Mouse (Mus musculus) hindlimb bud, embryonic 11.5 days (tissue): ENCODE results near the gene Fau.

ENCODE experiments used
- DNase-seq: peaks from one replicate; pipeline ENCODE4 v3.0.0-alpha.2; 2012; ENCODE audit warnings: low read depth, low spot score; ENCODE audit errors: extremely low spot score

Fau gene

DNA sequence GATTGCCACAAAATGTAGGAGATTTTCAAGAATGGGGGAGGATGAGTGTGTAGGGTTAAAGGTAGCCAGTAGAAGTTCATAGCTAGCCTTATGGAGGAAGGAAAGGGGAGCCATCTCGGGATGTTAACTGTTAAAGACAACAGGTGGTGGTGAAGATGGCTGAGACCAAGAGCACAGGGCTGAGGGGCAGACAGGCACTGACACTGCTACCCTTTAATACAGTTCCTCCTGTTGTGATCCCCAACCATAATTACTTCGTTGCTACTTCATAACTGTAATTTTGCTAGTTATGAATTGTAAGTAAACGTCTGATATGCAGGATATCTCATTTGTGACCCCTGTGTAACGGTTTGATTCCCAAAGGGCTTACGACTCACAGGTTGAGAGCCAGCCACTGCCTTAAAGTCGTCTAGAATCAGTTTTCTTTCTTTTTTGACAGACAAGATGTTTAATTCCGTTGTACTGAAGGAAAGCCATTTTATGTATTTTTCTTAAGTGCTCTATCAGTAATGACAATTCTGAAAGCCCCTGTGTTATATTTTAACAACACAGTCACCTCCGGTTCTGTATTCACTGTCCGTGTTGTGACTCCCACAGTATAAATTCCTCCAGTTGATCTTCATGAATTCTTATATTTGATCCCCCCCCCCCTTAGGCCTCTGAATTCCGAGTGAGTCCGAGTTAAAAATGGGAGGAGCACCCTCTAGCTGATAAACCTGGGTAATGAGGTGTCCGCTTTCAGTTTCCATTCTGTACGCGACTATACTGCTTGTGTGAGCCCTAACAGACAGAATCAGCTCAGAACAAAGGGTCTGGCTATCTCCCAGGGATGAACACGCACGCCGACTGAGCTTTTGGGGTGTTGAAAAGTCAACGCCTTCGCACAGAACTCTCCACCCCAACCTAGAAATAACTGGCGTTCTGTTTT lies 12.0 kb upstream of the Fau start:
- DNase-seq: no peak

DNA sequence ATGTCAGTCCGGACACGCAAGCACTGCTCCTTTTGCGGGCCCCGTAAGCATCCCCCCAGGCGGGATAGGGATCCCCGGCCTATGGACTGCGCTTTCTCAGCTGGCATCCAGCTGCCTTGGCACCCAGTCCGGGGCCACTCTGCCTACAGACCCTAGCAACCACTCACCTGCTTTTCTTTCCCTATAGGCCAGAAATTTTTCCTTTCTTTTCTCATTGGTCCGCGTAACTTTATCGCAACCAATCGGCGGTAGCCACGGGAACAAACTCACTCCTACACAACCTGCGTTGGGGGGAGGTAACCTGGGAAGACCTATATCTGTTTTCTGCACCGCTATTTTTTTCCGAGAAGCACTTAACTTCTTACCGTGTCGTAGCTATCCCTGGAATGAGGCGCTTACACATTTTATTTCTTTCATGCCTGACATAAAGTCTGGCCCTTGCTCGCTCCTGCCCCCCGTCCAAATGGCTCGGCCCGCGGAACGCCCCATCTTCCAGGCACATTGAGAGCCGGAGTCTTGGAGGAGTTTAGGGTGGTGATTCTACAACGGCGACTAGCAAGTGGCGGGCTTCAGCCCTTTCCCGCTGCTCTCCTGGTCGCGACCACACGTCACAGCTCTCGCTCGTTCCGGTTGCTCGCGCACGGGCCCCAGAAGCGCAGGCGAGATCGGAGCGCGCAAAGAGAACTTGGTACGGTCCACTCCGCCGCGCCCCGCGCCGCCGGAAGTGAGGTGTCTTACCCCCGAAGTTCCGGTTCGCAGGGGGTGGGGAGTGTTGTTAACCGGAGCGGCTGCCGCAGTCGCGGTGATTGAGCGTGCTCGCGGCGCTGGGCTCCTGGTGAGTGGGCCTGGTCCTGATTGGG lies 11.1 kb upstream of the Fau start, which contains the start of gene Syvn1:
TSS of gene Syvn1 (plus strand) at position 283 of the 860 bp plus-strand sequence.
- peak; percentile 98 for DNase-seq

DNA sequence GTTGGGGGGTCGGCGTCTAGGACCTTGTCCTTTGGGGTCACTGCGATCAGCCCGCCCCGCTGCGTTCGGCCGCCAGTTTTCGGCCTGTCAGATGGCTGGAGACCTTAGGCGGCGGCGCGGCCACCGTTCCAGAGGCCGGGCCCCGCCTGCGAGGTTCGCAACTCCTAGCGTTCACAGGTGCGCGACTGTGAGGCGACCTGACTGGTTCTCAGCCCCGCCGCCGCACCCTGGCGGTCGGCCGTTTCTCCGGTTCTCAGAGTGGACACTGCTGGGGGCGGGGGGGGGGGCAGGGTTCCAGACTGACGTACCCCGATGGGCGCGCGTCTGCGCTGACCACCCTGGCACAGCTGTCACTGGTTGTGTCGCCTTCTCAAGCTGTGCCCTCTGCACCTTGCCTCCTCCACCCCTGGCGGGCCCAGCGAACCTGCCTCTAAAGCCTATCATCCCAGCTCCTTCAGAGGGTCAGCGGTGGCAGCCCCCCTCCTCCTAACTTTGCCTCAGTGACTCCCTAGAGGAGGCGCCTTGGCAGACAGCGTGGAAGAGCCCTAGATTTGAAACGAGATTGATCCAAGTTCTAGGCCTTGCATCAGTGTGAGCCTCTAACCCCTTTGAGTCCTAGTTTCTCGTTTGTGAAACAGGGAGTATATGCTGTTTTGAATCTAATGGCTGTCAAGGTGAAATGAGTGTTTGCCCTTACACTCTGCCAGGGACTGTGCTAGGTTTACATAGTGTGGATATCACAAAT lies 10.3 kb upstream of the Fau start:
- no peak for DNase-seq

GRCm38 (mm10) chr19:6047899-6048166 lies 9.8 kb upstream of the Fau start:
- no peak for DNase-seq

GRCm38 (mm10) chr19:6048681-6049410 lies 8.8 kb upstream of the Fau start:
- DNase-seq: no peak

DNA sequence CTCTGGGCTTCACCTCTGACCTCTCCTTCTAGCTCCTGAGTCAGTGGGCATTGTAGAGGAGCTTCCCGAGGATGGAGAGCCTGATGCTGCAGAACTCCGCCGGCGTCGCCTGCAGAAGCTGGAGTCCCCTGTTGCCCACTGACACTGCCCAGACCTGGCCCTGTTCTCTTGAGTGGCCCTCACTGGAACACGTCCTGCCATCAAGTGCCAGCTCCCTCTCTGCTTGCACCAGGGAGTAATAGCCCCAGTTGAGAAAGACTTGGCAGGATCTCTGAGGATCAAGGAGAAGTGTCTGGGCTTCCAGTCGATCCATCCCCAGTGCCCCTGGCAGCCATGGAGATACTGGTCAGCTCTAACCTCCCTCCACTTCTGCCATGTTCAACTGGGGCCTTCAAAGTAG lies 5.1 kb upstream of the Fau start:
- no peak for DNase-seq

- DNase-seq: no peak
Observed at GRCm38 (mm10) chr19:6054296-6054695, 3.3 kb upstream of the Fau start.

- DNase-seq: no peak
Observed at GRCm38 (mm10) chr19:6056696-6057095, 948 bp upstream of the Fau start.

DNA sequence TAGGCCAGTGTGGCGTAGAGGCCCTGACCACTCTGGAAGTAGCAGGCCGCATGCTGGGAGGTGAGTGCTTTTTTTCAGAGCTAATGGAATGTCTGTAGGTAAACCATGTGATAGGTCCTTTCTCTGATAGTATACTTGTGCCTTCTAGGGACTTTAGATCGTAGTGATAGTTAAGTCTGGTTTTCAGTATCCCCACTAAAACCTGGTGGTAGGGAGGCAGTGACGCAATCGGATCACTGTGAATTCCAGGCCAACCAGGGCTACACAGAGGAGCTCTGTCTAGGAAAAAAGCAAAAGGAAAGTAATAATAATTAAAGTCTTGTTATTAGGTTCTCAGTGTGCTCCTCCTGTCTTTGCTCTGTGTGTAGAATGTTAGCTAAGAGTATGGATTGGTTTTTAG lies 869 bp downstream of the Fau start:
- no peak for DNase-seq

DNA sequence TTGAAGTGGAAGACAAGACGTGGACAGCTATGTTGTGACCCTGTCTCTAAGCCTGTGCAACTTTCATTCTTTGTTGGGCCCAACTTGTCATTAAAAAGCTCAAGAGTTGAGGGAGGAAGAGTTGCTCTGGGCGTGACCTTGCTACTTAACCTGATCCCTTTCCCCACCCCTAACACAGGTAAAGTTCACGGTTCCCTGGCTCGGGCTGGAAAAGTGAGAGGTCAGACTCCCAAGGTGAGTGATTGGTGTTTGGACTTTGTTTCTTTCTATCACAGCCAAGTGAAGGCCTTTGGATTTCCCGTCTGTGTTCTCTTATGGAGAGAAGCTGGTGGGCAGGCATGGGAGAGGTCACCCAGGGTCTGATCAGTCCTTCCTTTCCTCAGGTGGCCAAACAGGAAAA lies 1.3 kb downstream of the Fau start:
- DNase-seq: no peak

DNA sequence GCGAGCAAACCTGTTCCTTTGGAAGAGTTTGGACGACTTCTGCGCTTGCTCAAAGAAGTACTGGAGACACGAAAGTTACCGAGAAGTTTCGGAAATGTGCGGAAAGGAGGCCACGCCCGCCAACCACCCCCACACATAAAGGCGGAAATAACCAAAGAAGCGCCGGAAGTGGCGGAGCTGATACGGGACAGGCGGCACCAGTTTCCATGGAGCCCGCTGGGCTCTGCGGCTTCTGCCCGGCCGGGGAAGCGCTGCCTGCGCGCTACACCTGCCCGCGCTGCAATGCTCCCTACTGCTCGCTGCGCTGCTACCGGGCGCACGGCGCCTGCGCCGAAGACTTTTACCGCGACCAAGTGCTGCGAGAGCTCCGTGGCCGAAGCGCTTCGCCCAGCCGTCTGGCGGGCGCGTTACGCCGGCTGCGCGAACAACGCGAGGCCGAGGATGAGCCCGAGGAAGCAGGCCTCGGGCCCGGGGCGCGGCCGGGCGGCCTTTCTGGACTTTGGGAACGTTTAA lies 3.4 kb downstream of the Fau start, which contains the start of gene Znhit2:
TSS of gene Znhit2 (plus strand) at position 172 of the 513 bp plus-strand sequence.
- DNase-seq: peak; percentile 83

- no peak for DNase-seq
Observed at GRCm38 (mm10) chr19:6061641-6062302, 4.1 kb downstream of the Fau start.

- DNase-seq: no peak
Observed at GRCm38 (mm10) chr19:6062418-6062817, 4.8 kb downstream of the Fau start.

DNA sequence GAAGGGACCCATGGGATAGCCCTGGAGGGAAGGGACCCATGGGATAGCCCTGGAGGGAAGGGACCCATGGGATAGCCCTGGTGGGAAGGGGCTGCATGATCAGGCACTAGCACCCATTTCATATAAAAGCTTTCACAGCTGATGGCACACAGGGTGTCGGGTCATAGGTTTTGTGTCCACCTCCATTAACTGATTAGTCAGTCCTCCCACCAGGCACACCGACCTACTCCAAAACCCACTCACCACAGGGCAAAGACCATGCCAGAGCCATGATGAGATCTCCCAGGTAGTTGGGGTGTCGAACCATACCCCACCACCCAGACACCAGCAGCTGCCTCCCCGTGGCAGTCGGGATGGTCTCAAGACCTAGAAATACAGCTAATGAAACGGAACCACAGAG lies 5.4 kb downstream of the Fau start:
- no peak for DNase-seq

DNA sequence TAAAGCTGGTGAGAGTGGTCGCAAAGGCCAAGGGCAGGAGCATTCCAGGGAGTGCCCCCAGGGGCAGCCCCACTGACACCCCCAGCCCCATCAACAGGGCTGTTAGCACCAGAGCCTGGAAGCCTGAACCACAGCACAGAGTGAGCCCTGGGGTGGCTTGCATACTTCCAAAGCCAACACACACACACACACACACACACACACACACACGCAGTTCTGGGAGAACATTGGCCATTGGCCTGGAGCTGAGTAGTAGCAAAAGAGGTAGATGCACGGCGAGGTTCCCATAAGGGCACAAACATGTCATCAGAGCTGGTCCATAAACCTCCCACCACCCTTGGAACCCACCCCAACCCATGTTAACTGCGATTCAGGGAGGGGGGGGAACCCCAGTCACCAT lies 8.9 kb downstream of the Fau start:
- DNase-seq: no peak

DNA sequence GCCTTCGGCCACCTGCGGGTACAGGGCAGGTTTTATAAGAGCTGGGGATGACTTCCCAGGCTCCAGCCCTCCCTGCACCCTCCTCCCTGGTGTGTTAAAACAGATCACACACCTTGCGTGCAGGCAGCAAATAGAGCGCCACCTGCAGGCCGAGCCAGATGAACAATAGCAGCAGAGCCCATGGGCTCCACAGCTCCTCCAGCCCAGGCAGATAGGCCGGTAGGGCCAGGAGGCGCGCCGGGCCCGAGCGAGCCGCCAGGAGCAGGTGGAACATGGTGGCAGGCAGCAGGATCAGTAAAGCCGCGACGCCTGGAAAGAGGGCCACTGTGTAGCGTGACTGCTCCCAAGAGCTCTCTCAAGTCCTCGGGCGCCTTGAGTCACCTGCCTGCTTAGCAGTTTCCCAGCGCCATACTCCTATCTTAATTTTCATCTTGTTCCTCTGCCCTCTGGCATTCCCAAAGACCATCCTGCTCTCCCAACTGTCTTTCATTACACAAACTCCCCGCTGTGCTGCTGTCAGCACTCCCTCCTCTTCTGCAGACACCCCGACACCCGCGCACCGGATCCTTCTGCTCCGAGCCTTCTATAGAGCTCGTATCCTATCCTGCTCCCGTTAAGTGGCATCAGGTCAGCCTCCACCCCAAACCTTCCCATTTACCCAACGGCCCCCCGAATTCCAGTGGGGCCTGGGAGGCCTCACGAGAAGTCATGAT lies 9.5 kb downstream of the Fau start:
- no peak for DNase-seq

- no peak for DNase-seq
Observed at GRCm38 (mm10) chr19:6067724-6068415, 10.2 kb downstream of the Fau start, which contains the start of gene Tm7sf2. Tm7sf2 (minus strand) TSS chr19:6068373.

GRCm38 (mm10) chr19:6068951-6069350 lies 11.3 kb downstream of the Fau start:
- DNase-seq: no peak

DNA sequence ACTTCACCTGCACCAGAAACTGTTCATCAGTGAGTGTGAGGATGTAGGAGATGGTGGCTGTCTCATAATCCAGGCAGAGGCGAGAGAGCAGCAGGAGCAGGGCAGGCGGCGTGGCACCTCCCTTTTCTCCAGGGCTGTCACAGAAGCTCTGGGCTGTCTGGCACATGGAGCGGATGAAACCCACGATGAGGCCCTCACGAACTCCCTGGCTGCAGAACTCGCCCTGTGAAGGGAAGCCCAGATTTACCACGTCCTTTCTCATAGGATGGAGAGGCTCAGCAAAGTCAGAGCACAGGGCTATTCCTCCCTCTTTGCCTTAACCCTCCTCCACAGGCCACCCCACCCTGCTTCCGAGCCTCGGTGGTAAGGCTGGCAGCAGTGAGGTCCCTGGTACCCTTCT lies 12.2 kb downstream of the Fau start:
- DNase-seq: no peak
